Mouse (Mus musculus): Measurements from ENCODE around the gene Sf3a3.

DNA sequence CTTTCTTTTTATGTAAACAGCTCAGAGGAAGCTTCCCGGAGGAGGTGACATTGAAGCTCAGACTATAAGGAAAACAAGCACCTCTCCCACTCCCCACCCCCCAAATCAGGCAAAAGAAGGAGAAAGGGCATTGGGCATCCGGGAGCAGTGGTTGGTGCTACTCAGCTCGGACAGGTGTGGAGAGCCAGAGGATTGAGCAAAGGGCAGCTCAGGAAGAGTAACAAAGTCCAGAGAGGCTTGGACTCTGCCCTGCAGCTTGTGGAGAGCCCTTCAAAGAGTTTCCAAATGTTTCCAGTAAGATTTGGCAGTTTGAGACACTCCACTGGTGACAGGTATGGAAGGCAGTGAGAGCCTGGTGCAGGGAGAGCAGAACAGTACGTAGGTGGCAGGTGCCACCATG lies 33.3 kb downstream of the Sf3a3 start:
- TF ChIP-seq MAFK (IDR thresholded peaks at IDR 0.05; ENCODE audit: insufficient read depth, low read depth, low read length) = no peak
- no peak for TF ChIP-seq CHD2 (IDR thresholded peaks at IDR 0.05; ENCODE audit: low read depth, low read length)
- TF ChIP-seq HCFC1 (IDR thresholded peaks at IDR 0.05; ENCODE audit: borderline replicate concordance, insufficient read depth, low read length) = no peak
- TF ChIP-seq ZNF384 (IDR thresholded peaks at IDR 0.05; ENCODE audit: low read depth, low read length) = no peak

Measured in ES-E14 (cell line).